Mouse (Mus musculus) testis, adult 2 months (tissue): ENCODE results near the gene Gm45062. TPM values are rescaled to one million over a fixed set of nuclear protein-coding genes. Genes with fewer than 3 reads are reported as not detected.
"Not testable (repeated sequence)": the region's sequence is repeated elsewhere in the genome, so short reads cannot be mapped to it uniquely, and the experiment has no call there.

Source experiments
- H3K27ac ChIP-seq: fragments of 200-500 bp; 2 replicates; pipeline ENCODE4 v1.5.1; 2012; ENCODE audit warnings: low read depth, low read length; ENCODE audit not compliant: control insufficient read depth, insufficient read depth
- H3K27me3 ChIP-seq: fragments of 200-500 bp; 2 replicates; pipeline ENCODE4 v1.6.1; 2012; ENCODE audit warnings: mild to moderate bottlenecking, low read length, moderate library complexity; ENCODE audit not compliant: control insufficient read depth, insufficient read depth
- H3K36me3 ChIP-seq: fragments of 200-500 bp; 2 replicates; pipeline ENCODE4 v1.6.1; 2012; ENCODE audit warnings: mild to moderate bottlenecking, low read length; ENCODE audit not compliant: control insufficient read depth, insufficient read depth
- H3K4me1 ChIP-seq: fragments of 200-500 bp; 2 replicates; pipeline ENCODE4 v1.6.1; 2012; ENCODE audit warnings: low read length; ENCODE audit not compliant: control insufficient read depth, insufficient read depth
- H3K4me3 ChIP-seq: fragments of 200-500 bp; 2 replicates; pipeline ENCODE4 v1.5.1; 2012; ENCODE audit warnings: low read depth, mild to moderate bottlenecking, low read length, moderate library complexity, mixed read lengths; ENCODE audit not compliant: control insufficient read depth
- CTCF ChIP-seq: fragments of 200-500 bp; IDR thresholded peaks from 2 replicates; pipeline ENCODE4 v1.5.1; 2012; ENCODE audit warnings: low read depth, mild to moderate bottlenecking, inconsistent platforms, low read length, moderate library complexity; ENCODE audit not compliant: control insufficient read depth, insufficient read depth, insufficient replicate concordance
- POLR2A ChIP-seq: fragments of 200-500 bp; IDR thresholded peaks from 2 replicates; pipeline ENCODE4 v1.6.1; 2012; ENCODE audit warnings: low read depth, mild to moderate bottlenecking, inconsistent platforms, low read length, moderate library complexity; ENCODE audit not compliant: control insufficient read depth
- polyA plus RNA-seq: library from polyadenylated mRNA; depleted of rRNA; stranded (reverse); fragments of >200 nt; gene quantifications from 2 replicates; pipeline ENCODE4 v1.2.3, GENCODE M21; 2012

Gm45062 gene
- polyA plus RNA-seq, 1 experiment = 4.6 TPM

DNA sequence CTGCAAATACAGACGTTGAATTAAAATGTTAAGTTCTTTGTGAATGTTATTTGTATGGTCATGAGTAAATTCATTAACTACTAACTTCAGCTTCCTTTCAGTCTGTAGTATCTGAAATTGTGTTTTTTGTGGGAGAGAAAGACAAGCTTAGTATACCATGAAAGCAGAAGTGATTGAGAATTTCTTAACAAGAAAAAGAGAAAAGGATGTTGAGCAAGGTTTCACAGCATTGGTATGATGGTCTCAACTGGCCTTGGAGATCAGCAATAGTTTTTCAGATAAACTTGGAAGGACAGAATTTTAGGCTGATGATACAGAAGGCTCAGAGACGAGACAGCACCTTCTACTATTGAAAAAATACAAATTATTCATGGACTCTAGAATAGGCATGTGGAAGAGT lies 277.7 kb downstream of the Gm45062 start:
- no peaks in the 10 kb centered on the region for H3K27me3 ChIP-seq
- no peak overlapping the region for H3K4me3 ChIP-seq
- H3K36me3 ChIP-seq = no peaks in the 10 kb centered on the region
- H3K27ac ChIP-seq = no peak overlapping the region
- H3K4me1 ChIP-seq = no peaks in the 10 kb centered on the region
- TF ChIP-seq CTCF = no peak
- no peak for TF ChIP-seq POLR2A

GRCm38 (mm10) chr6:8541531-8541930 lies 282.3 kb downstream of the Gm45062 start:
- H3K27me3 ChIP-seq, H3K4me3 ChIP-seq: not testable (repeated sequence)

GRCm38 (mm10) chr6:8544822-8545221 lies 285.6 kb downstream of the Gm45062 start:
- Histone ChIP-seq H3K27ac (no peak overlapping the region), H3K27me3 (no peaks in the 10 kb centered on the region), H3K4me3 (no peak overlapping the region), H3K36me3 (no peaks in the 10 kb centered on the region), H3K4me1 (no peaks in the 10 kb centered on the region)
- TF ChIP-seq POLR2A (no peak), CTCF (no peak)

More at GRCm38 (mm10) chr6:8541531-8541930, 282.3 kb downstream of the Gm45062 start:
- H3K27ac ChIP-seq, H3K4me1 ChIP-seq, H3K36me3 ChIP-seq: not testable (repeated sequence)

DNA sequence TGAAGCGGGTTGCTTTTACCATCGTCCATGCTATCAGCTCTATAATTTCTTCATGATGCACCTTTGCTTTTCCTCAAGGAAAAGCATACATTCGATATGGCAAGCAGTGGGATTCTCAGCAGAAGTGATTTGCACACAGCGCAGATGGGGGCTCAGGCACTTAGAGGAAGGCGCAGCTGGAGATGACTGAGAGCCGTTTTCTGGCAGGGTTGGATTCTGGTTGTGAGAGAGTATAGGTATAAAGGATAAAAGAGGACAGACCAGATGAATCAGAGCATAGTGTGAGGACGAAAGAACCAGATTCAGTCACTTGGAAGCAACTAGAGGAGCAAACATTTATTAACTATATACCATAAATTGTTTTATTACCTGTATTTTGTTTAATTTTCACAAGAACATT lies 286.5 kb downstream of the Gm45062 start:
- Histone ChIP-seq H3K27ac (no peak overlapping the region), H3K4me1 (no peaks in the 10 kb centered on the region), H3K36me3 (no peaks in the 10 kb centered on the region), H3K27me3 (no peaks in the 10 kb centered on the region), H3K4me3 (no peak overlapping the region)
- TF ChIP-seq POLR2A (no peak), CTCF (no peak)

DNA sequence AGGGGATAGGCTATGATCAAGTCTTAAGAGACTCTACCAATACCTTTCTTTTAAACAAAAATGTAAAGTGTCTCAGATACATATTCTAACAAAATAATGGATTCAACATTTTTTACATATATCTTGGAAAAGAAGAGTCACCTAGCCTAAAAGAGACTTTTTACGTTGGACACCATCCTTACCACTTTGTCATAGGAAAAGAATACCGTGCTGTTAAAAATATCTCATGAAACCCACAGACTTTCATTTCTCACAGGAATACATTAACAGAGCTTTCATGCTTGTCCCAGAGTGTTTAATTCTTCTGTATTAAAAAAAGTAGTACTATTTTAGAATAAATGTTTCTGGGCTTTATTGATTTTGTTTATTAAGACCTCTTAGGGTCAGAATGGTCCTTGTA lies 291.9 kb downstream of the Gm45062 start:
- no peaks in the 10 kb centered on the region for H3K4me1 ChIP-seq
- H3K36me3 ChIP-seq = no peaks in the 10 kb centered on the region
- TF ChIP-seq POLR2A (no peak), CTCF (no peak)
- no peak overlapping the region for H3K4me3 ChIP-seq
- no peaks in the 10 kb centered on the region for H3K27me3 ChIP-seq
- H3K27ac ChIP-seq = no peak overlapping the region

- Histone ChIP-seq H3K36me3 (no peaks in the 10 kb centered on the region), H3K4me1 (no peaks in the 10 kb centered on the region), H3K4me3 (no peak overlapping the region), H3K27me3 (no peaks in the 10 kb centered on the region), H3K27ac (no peak overlapping the region)
- TF ChIP-seq POLR2A (no peak), CTCF (no peak)
These were observed 297.8 kb downstream of the Gm45062 start for GRCm38 (mm10) chr6:8556849-8557571.

- Histone ChIP-seq H3K27me3 (no peaks in the 10 kb centered on the region), H3K4me3 (no peak overlapping the region), H3K27ac (no peak overlapping the region), H3K4me1 (no peaks in the 10 kb centered on the region), H3K36me3 (no peaks in the 10 kb centered on the region)
- TF ChIP-seq POLR2A = no peak
- no peak for TF ChIP-seq CTCF
These were observed 301.4 kb downstream of the Gm45062 start for GRCm38 (mm10) chr6:8560682-8561081.

GRCm38 (mm10) chr6:8582377-8582776 lies 323.1 kb downstream of the Gm45062 start:
- Histone ChIP-seq H3K4me1 (no peaks in the 10 kb centered on the region), H3K4me3 (no peak overlapping the region), H3K36me3 (no peaks in the 10 kb centered on the region), H3K27ac (no peak overlapping the region), H3K27me3 (no peaks in the 10 kb centered on the region)
- TF ChIP-seq CTCF = no peak
- no peak for TF ChIP-seq POLR2A
